Mouse (Mus musculus): Measurements from ENCODE around the gene Mrpl37. TPM values are rescaled to one million over a fixed set of nuclear protein-coding genes. Genes with fewer than 3 reads are reported as not detected.
A peak's percentile ranks its signal among the peaks of the same experiment; 100 is the strongest.

Mrpl37 gene
- polyA plus RNA-seq, 1 experiment from 2014 or later = 120 TPM

- DNase-seq (ENCODE audit: low spot score) = no peak
- Histone ChIP-seq H3K4me1 (peaks cover 24% of the 10 kb centered on the region; the same call in 1 of the 2 replicates), H3K27ac (no peak overlapping the region), H3K27me3 (ENCODE audit: insufficient read depth, poor library complexity, severe bottlenecking) (no peaks in the 10 kb centered on the region), H3K4me3 (no peak overlapping the region), H3K36me3 (peaks cover 39% of the 10 kb centered on the region), H3K9me3 (no peaks in the 10 kb centered on the region)
- WGBS = 96% methylated on average over 5 of the region's 5 CpGs
These were observed 41.3 kb downstream of the Mrpl37 start for GRCm38 (mm10) chr4:107025369-107025768.

- H3K9me3 ChIP-seq = no peaks in the 10 kb centered on the region
- no peak overlapping the region for H3K4me3 ChIP-seq
- peaks cover 29% of the 10 kb centered on the region for H3K4me1 ChIP-seq
- DNase-seq (ENCODE audit: low spot score) = no peak
- 80% methylated on average over 7 of the region's 7 CpGs for WGBS
- H3K36me3 ChIP-seq = peaks cover 34% of the 10 kb centered on the region
- no peaks in the 10 kb centered on the region for H3K27me3 ChIP-seq (ENCODE audit: insufficient read depth, poor library complexity, severe bottlenecking)
- H3K27ac ChIP-seq = no peak overlapping the region
These were observed 41.8 kb downstream of the Mrpl37 start for GRCm38 (mm10) chr4:107024899-107025298.

GRCm38 (mm10) chr4:107021464-107021863, 45.2 kb downstream of the Mrpl37 start:
- DNase-seq (ENCODE audit: low spot score) = no peak
- WGBS = 70% methylated on average over 3 of the region's 3 CpGs
- Histone ChIP-seq H3K4me3 (no peak overlapping the region), H3K9me3 (no peaks in the 10 kb centered on the region), H3K36me3 (peaks cover 12% of the 10 kb centered on the region), H3K4me1 (peaks cover 59% of the 10 kb centered on the region), H3K27me3 (ENCODE audit: insufficient read depth, poor library complexity, severe bottlenecking) (no peaks in the 10 kb centered on the region), H3K27ac (no peak overlapping the region)

GRCm38 (mm10) chr4:107020287-107021000, 46.2 kb downstream of the Mrpl37 start:
- Histone ChIP-seq H3K27ac (no peak overlapping the region), H3K4me1 (peaks cover 66% of the 10 kb centered on the region)
- 58% methylated on average over 5 of the region's 5 CpGs for WGBS

GRCm38 (mm10) chr4:107019027-107019426, 47.6 kb downstream of the Mrpl37 start:
- Histone ChIP-seq H3K4me1 (peaks cover 70% of the 10 kb centered on the region), H3K9me3 (no peaks in the 10 kb centered on the region), H3K4me3 (no peak overlapping the region), H3K27ac (no peak overlapping the region), H3K36me3 (peaks cover 7% of the 10 kb centered on the region; the same call in 1 of the 2 replicates), H3K27me3 (ENCODE audit: insufficient read depth, poor library complexity, severe bottlenecking) (no peaks in the 10 kb centered on the region)
- WGBS = 57% methylated on average over 7 of the region's 7 CpGs
- no peak for DNase-seq (ENCODE audit: low spot score)

More at GRCm38 (mm10) chr4:107020287-107021000, 46.2 kb downstream of the Mrpl37 start:
- no peak overlapping the region for H3K4me3 ChIP-seq
- peaks cover 11% of the 10 kb centered on the region for H3K36me3 ChIP-seq
- H3K9me3 ChIP-seq = no peaks in the 10 kb centered on the region
- no peaks in the 10 kb centered on the region for H3K27me3 ChIP-seq (ENCODE audit: insufficient read depth, poor library complexity, severe bottlenecking)
- DNase-seq (ENCODE audit: low spot score) = no peak

- no peak overlapping the region for H3K27ac ChIP-seq
- 63% methylated on average over 3 of the region's 3 CpGs for WGBS
- no peaks in the 10 kb centered on the region for H3K27me3 ChIP-seq (ENCODE audit: insufficient read depth, poor library complexity, severe bottlenecking)
- peaks cover 10% of the 10 kb centered on the region; the same call in 1 of the 2 replicates for H3K36me3 ChIP-seq
- DNase-seq (ENCODE audit: low spot score) = no peak
- H3K9me3 ChIP-seq = no peaks in the 10 kb centered on the region
- peaks cover 75% of the 10 kb centered on the region for H3K4me1 ChIP-seq
- H3K4me3 ChIP-seq = no peak overlapping the region
These were observed 48.1 kb downstream of the Mrpl37 start for GRCm38 (mm10) chr4:107018521-107018920.

- peaks cover 88% of the 10 kb centered on the region for H3K4me1 ChIP-seq
These were observed 49.4 kb downstream of the Mrpl37 start for GRCm38 (mm10) chr4:107017257-107017656.

GRCm38 (mm10) chr4:107015971-107016511, 50.6 kb downstream of the Mrpl37 start:
- Histone ChIP-seq H3K4me1 (peaks cover 90% of the 10 kb centered on the region), H3K36me3 (0 out of 2 replicates have a peak, but pooled peaks cover 5% of the 10 kb centered on the region), H3K27ac (peak overlapping the region; percentile 17; the same call in 1 of the 2 replicates), H3K9me3 (no peaks in the 10 kb centered on the region), H3K4me3 (no peak overlapping the region), H3K27me3 (ENCODE audit: insufficient read depth, poor library complexity, severe bottlenecking) (no peaks in the 10 kb centered on the region)
- no peak for DNase-seq (ENCODE audit: low spot score)
- WGBS = 69% methylated on average over 13 of the region's 13 CpGs

More at GRCm38 (mm10) chr4:107017257-107017656, 49.4 kb downstream of the Mrpl37 start:
- H3K27me3 ChIP-seq (ENCODE audit: insufficient read depth, poor library complexity, severe bottlenecking) = no peaks in the 10 kb centered on the region
- no peak overlapping the region for H3K27ac ChIP-seq
- H3K36me3 ChIP-seq = 0 out of 2 replicates have a peak, but pooled peaks cover 5% of the 10 kb centered on the region
- no peak for DNase-seq (ENCODE audit: low spot score)
- no peak overlapping the region for H3K4me3 ChIP-seq
- no peaks in the 10 kb centered on the region for H3K9me3 ChIP-seq

GRCm38 (mm10) chr4:107013817-107014260, 52.8 kb downstream of the Mrpl37 start:
- peaks cover 73% of the 10 kb centered on the region for H3K4me1 ChIP-seq
- DNase-seq (ENCODE audit: low spot score) = no peak
- H3K4me3 ChIP-seq = no peak overlapping the region
- H3K27ac ChIP-seq = no peak overlapping the region
- 75% methylated on average over 9 of the region's 9 CpGs for WGBS
- no peaks in the 10 kb centered on the region for H3K9me3 ChIP-seq
- peaks cover 20% of the 10 kb centered on the region for H3K36me3 ChIP-seq
- H3K27me3 ChIP-seq (ENCODE audit: insufficient read depth, poor library complexity, severe bottlenecking) = no peaks in the 10 kb centered on the region

- Histone ChIP-seq H3K27me3 (ENCODE audit: insufficient read depth, poor library complexity, severe bottlenecking) (no peaks in the 10 kb centered on the region), H3K36me3 (peaks cover 20% of the 10 kb centered on the region), H3K27ac (peak overlapping the region; percentile 25; the same call in 1 of the 2 replicates), H3K9me3 (no peaks in the 10 kb centered on the region), H3K4me3 (no peak overlapping the region), H3K4me1 (peaks cover 73% of the 10 kb centered on the region)
- DNase-seq (ENCODE audit: low spot score) = no peak
- WGBS = 85% methylated on average over 6 of the region's 6 CpGs
These were observed 53.4 kb downstream of the Mrpl37 start for GRCm38 (mm10) chr4:107013119-107013816.

- Histone ChIP-seq H3K27ac (no peak overlapping the region), H3K27me3 (ENCODE audit: insufficient read depth, poor library complexity, severe bottlenecking) (no peaks in the 10 kb centered on the region), H3K4me3 (no peak overlapping the region), H3K4me1 (peaks cover 69% of the 10 kb centered on the region), H3K36me3 (peaks cover 20% of the 10 kb centered on the region), H3K9me3 (no peaks in the 10 kb centered on the region)
- DNase-seq (ENCODE audit: low spot score) = no peak
- WGBS = 78% methylated on average over 3 of the region's 3 CpGs
These were observed 54.1 kb downstream of the Mrpl37 start for GRCm38 (mm10) chr4:107012574-107012973.

- H3K36me3 ChIP-seq = peaks cover 20% of the 10 kb centered on the region
- WGBS = 74% methylated on average over 13 of the region's 13 CpGs
- H3K27ac ChIP-seq = 0 out of 2 replicates have a peak overlapping the region, but pooled peaks have one; percentile 5
- no peaks in the 10 kb centered on the region for H3K9me3 ChIP-seq
- no peak for DNase-seq (ENCODE audit: low spot score)
- H3K4me3 ChIP-seq = no peak overlapping the region
- no peaks in the 10 kb centered on the region for H3K27me3 ChIP-seq (ENCODE audit: insufficient read depth, poor library complexity, severe bottlenecking)
- peaks cover 68% of the 10 kb centered on the region for H3K4me1 ChIP-seq
These were observed 54.6 kb downstream of the Mrpl37 start for GRCm38 (mm10) chr4:107012005-107012478.

Data from heart, embryonic 10.5 days (tissue).